Mouse (Mus musculus): Measurements from ENCODE around the gene Fam213b.

- TF ChIP-seq CTCF (IDR thresholded peaks at IDR 0.05; ENCODE audit: low read depth, low read length) (no peak), POLR2AphosphoS5 (IDR thresholded peaks at IDR 0.05; ENCODE audit: insufficient replicate concordance, low read depth, low read length) (no peak)
Measured at GRCm38 (mm10) chr4:154854676-154855345, 44.1 kb downstream of the Fam213b start.

All from G1E (cell line).